Mouse (Mus musculus) CH12.LX (cell line): ENCODE measurements around the gene Sv2b. TPM values are rescaled to one million over a fixed set of nuclear protein-coding genes. Genes with fewer than 3 reads are reported as not detected.

Experiments
- DNase-seq: peaks from one replicate; pipeline ENCODE4 v3.0.0-alpha.2; 2013; ENCODE audit errors: extremely low read depth
- H3K27ac ChIP-seq: 2 replicates; pipeline ENCODE4 v1.5.1; 2012; ENCODE audit warnings: low read depth, mild to moderate bottlenecking, control low read depth, moderate library complexity; ENCODE audit not compliant: insufficient read depth
- H3K27me3 ChIP-seq: replicated peaks from 2 replicates; pipeline ENCODE3; 2012; ENCODE audit warnings: inconsistent platforms
- H3K36me3 ChIP-seq, 2 experiments: replicated peaks in 1 of 2; 2 replicates each; pipeline versions ENCODE3 to v1.6.1; 2012; ENCODE audit warnings: inconsistent platforms in 1 of 2, low read length in 1 of 2, mild to moderate bottlenecking in 1 of 2, mixed read lengths in 1 of 2, moderate library complexity in 1 of 2; ENCODE audit not compliant: control insufficient read depth in 1 of 2, insufficient read depth in 1 of 2
- H3K4me1 ChIP-seq, 2 experiments: 2 replicates each; pipeline ENCODE4 v1.6.1; 2012; ENCODE audit warnings: inconsistent platforms in 1 of 2, moderate library complexity in 1 of 2; ENCODE audit not compliant: insufficient read depth in 2 of 2, control insufficient read depth in 1 of 2
- H3K4me2 ChIP-seq: 2 replicates; pipeline ENCODE4 v1.6.1; 2012; ENCODE audit warnings: low read depth, mild to moderate bottlenecking, control low read depth; ENCODE audit not compliant: poor library complexity, insufficient read depth, severe bottlenecking
- H3K4me3 ChIP-seq, 3 experiments: fragments of 150-350 bp in 1 of 3; sonication (generic) in 1 of 3; replicated peaks in 1 of 3; 2 replicates each; pipeline versions ENCODE3 to v1.5.1; 2011 to 2012; ENCODE audit warnings: low read depth in 2 of 3, low read length in 2 of 3, mild to moderate bottlenecking in 2 of 3, moderate library complexity in 2 of 3, control low read depth in 1 of 3, improper control_type of control experiment in 1 of 3, inconsistent platforms in 1 of 3, mixed read lengths in 1 of 3; ENCODE audit not compliant: poor library complexity in 1 of 3
- H3K79me2 ChIP-seq: replicated peaks from 2 replicates; pipeline ENCODE4 v1.6.1; 2012; ENCODE audit warnings: mild to moderate bottlenecking, moderate library complexity; ENCODE audit not compliant: control insufficient read depth, poor library complexity, insufficient read depth, severe bottlenecking; ENCODE audit errors: extremely low read depth
- H3K9ac ChIP-seq: 2 replicates; pipeline ENCODE4 v1.6.1; 2012; ENCODE audit warnings: low read depth, mild to moderate bottlenecking, control low read depth, moderate library complexity; ENCODE audit not compliant: insufficient read depth
- H3K9me3 ChIP-seq: replicated peaks from 2 replicates; pipeline ENCODE3; 2012; ENCODE audit warnings: low read length, inconsistent platforms, mixed read lengths
- CTCF ChIP-seq, 2 experiments: IDR thresholded peaks in 1 of 2; conservative IDR thresholded peaks in 1 of 2; 2 replicates each; pipeline ENCODE4 v1.5.1; 2011 to 2012; ENCODE audit warnings: low read depth in 2 of 2, low read length in 2 of 2, improper control_type of control experiment in 1 of 2, inconsistent platforms in 1 of 2, mild to moderate bottlenecking in 1 of 2, moderate library complexity in 1 of 2
- ELF1 ChIP-seq: IDR thresholded peaks from 2 replicates; pipeline ENCODE4 v1.6.1; 2014; ENCODE audit warnings: low read depth, mild to moderate bottlenecking, inconsistent platforms, low read length, improper control_type of control experiment
- EP300 ChIP-seq: IDR thresholded peaks from 2 replicates; pipeline ENCODE4 v1.6.1; 2011; ENCODE audit warnings: low read length, improper control_type of control experiment
- ETS1 ChIP-seq: conservative IDR thresholded peaks from 2 replicates; pipeline ENCODE4 v1.6.1; 2012; ENCODE audit warnings: low read depth, mild to moderate bottlenecking, inconsistent platforms, low read length, improper control_type of control experiment, moderate library complexity
- GABPA ChIP-seq: IDR thresholded peaks from 2 replicates; pipeline ENCODE4 v1.6.1; 2012; ENCODE audit warnings: low read depth, low read length, improper control_type of control experiment, inconsistent platforms; ENCODE audit not compliant: insufficient replicate concordance
- IRF4 ChIP-seq: IDR thresholded peaks from 2 replicates; pipeline ENCODE4 v1.6.1; 2014; ENCODE audit warnings: low read depth, mild to moderate bottlenecking, inconsistent platforms, low read length, improper control_type of control experiment
- KAT2A ChIP-seq: IDR thresholded peaks from 2 replicates; pipeline ENCODE4 v1.6.1; 2012; ENCODE audit warnings: low read length, improper control_type of control experiment, inconsistent platforms; ENCODE audit not compliant: insufficient replicate concordance
- MAFK ChIP-seq: IDR thresholded peaks from 2 replicates; pipeline ENCODE4 v1.6.1; 2011; ENCODE audit warnings: low read length, improper control_type of control experiment; ENCODE audit not compliant: insufficient replicate concordance
- MAX ChIP-seq: IDR thresholded peaks from 2 replicates; pipeline ENCODE4 v1.6.1; 2011; ENCODE audit warnings: low read length, improper control_type of control experiment
- MAZ ChIP-seq: IDR thresholded peaks from 2 replicates; pipeline ENCODE4 v1.6.1; 2012; ENCODE audit warnings: low read depth, mild to moderate bottlenecking, inconsistent platforms, low read length, improper control_type of control experiment, moderate library complexity
- MEF2A ChIP-seq: IDR thresholded peaks from 2 replicates; pipeline ENCODE4 v1.6.1; 2014; ENCODE audit warnings: low read depth, mild to moderate bottlenecking, inconsistent platforms, low read length, improper control_type of control experiment, borderline replicate concordance
- NELFE ChIP-seq: IDR thresholded peaks from 2 replicates; pipeline ENCODE4 v1.6.1; 2011; ENCODE audit warnings: low read depth, low read length, improper control_type of control experiment
- NRF1 ChIP-seq: IDR thresholded peaks from 2 replicates; pipeline ENCODE4 v1.6.1; 2014; ENCODE audit warnings: low read depth, mild to moderate bottlenecking, inconsistent platforms, low read length, improper control_type of control experiment, moderate library complexity
- RCOR1 ChIP-seq: conservative IDR thresholded peaks from 2 replicates; pipeline ENCODE4 v1.6.1; 2012; ENCODE audit warnings: low read depth, mild to moderate bottlenecking, inconsistent platforms, low read length, improper control_type of control experiment
- SMC3 ChIP-seq: IDR thresholded peaks from 2 replicates; pipeline ENCODE4 v1.6.1; 2011; ENCODE audit warnings: low read depth, low read length, improper control_type of control experiment
- TCF12 ChIP-seq: IDR thresholded peaks from 2 replicates; pipeline ENCODE4 v1.6.1; 2014; ENCODE audit warnings: low read depth, mild to moderate bottlenecking, inconsistent platforms, low read length, improper control_type of control experiment
- UBTF ChIP-seq: IDR thresholded peaks from 2 replicates; pipeline ENCODE4 v1.6.1; 2012; ENCODE audit warnings: low read depth, mild to moderate bottlenecking, inconsistent platforms, low read length, improper control_type of control experiment, moderate library complexity
- ZC3H11A ChIP-seq: IDR thresholded peaks from 2 replicates; pipeline ENCODE4 v1.6.1; 2012; ENCODE audit warnings: low read depth, mild to moderate bottlenecking, inconsistent platforms, low read length, improper control_type of control experiment
- ZKSCAN1 ChIP-seq: IDR thresholded peaks from 2 replicates; pipeline ENCODE4 v1.6.1; 2012; ENCODE audit warnings: low read depth, inconsistent platforms, low read length, improper control_type of control experiment, borderline replicate concordance
- ZMIZ1 ChIP-seq: IDR thresholded peaks from 2 replicates; pipeline ENCODE4 v1.6.1; 2012; ENCODE audit warnings: low read depth, mild to moderate bottlenecking, inconsistent platforms, low read length, improper control_type of control experiment
- ZNF384 ChIP-seq: IDR thresholded peaks from 2 replicates; pipeline ENCODE4 v1.6.1; 2012; ENCODE audit warnings: low read depth, low read length, improper control_type of control experiment, inconsistent platforms
- dilution Hi-C: fragments of 300-500 bp; cut with MboI; formaldehyde crosslinking; loops from 2 replicates; pipeline ENCODE4 v1.14.3; 2020; ENCODE audit warnings: low sequenced_read_pairs; ENCODE audit not compliant: extremely low pct_unique_long_range_greater_than_20kb, extremely low pct_ligation_motif_present
- in situ Hi-C: fragments of 300-500 bp; cut with MboI; formaldehyde crosslinking; loops from 3 replicates; pipeline ENCODE4 v1.14.3; 2019; ENCODE audit warnings: low sequenced_read_pairs, low pct_ligation_motif_present, low pct_unique_long_range_greater_than_20kb, mixed read lengths
- polyA plus RNA-seq: library from polyadenylated mRNA; unstranded; fragments of >175 nt; gene quantifications from 2 replicates; pipeline ENCODE4 v1.2.1, GENCODE M21; 2012; ENCODE audit warnings: low read depth; ENCODE audit not compliant: insufficient read length
- total RNA-seq, 2 experiments: library from RNA; depleted of rRNA; stranded (reverse); fragments of 300-350 nt in 1 of 2; fragments of >200 nt in 1 of 2; gene quantifications; 2 replicates each; pipeline ENCODE4 v1.2.3; 2012 to 2014

Gene Sv2b
- total and polyA plus RNA-seq, 3 experiments, result 0.04 TPM; not detected in 2

DNA sequence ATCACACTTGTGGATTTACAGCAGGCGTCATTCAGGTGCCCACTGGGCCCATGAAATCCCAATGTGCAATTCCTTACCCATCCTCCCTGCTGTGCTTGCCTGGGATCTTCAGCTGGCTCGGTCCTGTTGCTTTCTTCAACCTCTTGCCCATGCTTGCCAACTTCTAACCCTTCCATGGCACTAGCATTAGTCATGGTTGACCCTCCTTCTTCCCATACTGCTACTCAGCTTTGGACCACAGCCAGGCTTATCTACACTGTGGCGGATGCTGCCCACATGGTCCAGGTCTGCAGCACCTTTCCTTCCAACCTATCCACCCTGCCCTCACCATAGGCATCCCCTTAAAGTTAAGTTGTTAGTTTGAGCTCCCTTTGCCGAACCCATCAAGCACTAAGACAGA lies 28.0 kb downstream of the Sv2b start:
- no peaks in the 10 kb centered on the region for H3K36me3 ChIP-seq
- dilution Hi-C loops (no loop called here), in situ Hi-C loops (no loop called here)
- no peak for DNase-seq
- H3K4me2 ChIP-seq, result no peak overlapping the region
- H3K9ac ChIP-seq, result no peak overlapping the region
- TF ChIP-seq ZNF384, result no peak
- no peak for TF ChIP-seq NRF1
- no peak for TF ChIP-seq MEF2A
- TF ChIP-seq MAZ, result no peak
- no peak for TF ChIP-seq ELF1
- TF ChIP-seq ETS1, result no peak
- no peak for TF ChIP-seq ZKSCAN1
- no peak for TF ChIP-seq KAT2A
- TF ChIP-seq IRF4, result no peak
- TF ChIP-seq NELFE, result no peak
- no peak for TF ChIP-seq MAX
- TF ChIP-seq CTCF (conservative IDR thresholded peaks at IDR 0.05 in 1 of 2, IDR thresholded peaks at IDR 0.05 in 1 of 2; ENCODE audit: low read depth in 2 of 2, low read length in 2 of 2), result no peak
- TF ChIP-seq SMC3, result no peak
- no peak for TF ChIP-seq ZMIZ1
- TF ChIP-seq EP300, result no peak
- TF ChIP-seq MAFK, result no peak
- no peaks in the 10 kb centered on the region for H3K4me1 ChIP-seq
- no peaks in the 10 kb centered on the region for H3K27me3 ChIP-seq
- H3K4me3 ChIP-seq, result no peak overlapping the region
- no peak overlapping the region for H3K27ac ChIP-seq
- H3K9me3 ChIP-seq, result no peaks in the 10 kb centered on the region
- no peaks in the 10 kb centered on the region for H3K79me2 ChIP-seq

DNA sequence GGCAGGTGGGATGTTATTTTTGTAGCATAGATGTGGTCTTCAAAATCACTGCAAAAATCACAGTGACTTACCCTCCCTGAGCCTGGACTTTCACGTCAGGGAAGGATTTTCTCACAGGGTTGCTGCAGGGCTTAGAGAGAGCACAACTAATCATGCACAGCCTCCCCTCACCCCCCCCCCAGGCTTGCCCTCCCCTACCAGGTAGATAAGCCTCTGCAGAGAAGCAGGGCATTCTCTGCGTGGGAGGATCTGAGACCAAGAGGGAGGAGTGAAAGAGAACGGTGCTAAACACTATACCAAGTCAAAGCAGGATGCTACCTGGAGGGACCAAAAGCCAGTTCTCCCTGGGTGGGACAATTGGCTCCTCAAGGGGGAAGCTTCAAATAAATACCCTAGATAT lies 31.2 kb downstream of the Sv2b start:
- H3K27me3 ChIP-seq, result peaks cover 1% of the 10 kb centered on the region
- no peak overlapping the region for H3K9ac ChIP-seq
- dilution Hi-C loops (no loop called here), in situ Hi-C loops (no loop called here)
- no peaks in the 10 kb centered on the region for H3K36me3 ChIP-seq
- H3K27ac ChIP-seq, result no peak overlapping the region
- H3K79me2 ChIP-seq, result no peaks in the 10 kb centered on the region
- no peaks in the 10 kb centered on the region for H3K9me3 ChIP-seq
- DNase-seq, result no peak
- no peaks in the 10 kb centered on the region for H3K4me1 ChIP-seq
- TF ChIP-seq UBTF, result no peak
- TF ChIP-seq NRF1, result no peak
- TF ChIP-seq ZC3H11A, result no peak
- TF ChIP-seq MAX, result no peak
- no peak for TF ChIP-seq RCOR1
- no peak for TF ChIP-seq MEF2A
- TF ChIP-seq GABPA, result no peak
- no peak for TF ChIP-seq TCF12
- H3K4me2 ChIP-seq, result no peak overlapping the region
- H3K4me3 ChIP-seq, result no peak overlapping the region
